Mouse (Mus musculus): ENCODE data around the gene Eed. TPM values are rescaled to one million over a fixed set of nuclear protein-coding genes. Genes with fewer than 3 reads are reported as not detected.

Gene Eed
- total RNA-seq, 1 experiment, result 321 TPM

- Histone ChIP-seq H3K9me3 (ENCODE audit: control insufficient read depth, insufficient read depth, low read depth, low read length) (no peaks in the 10 kb centered on the region), H3K4me1 (ENCODE audit: control insufficient read depth in 2 of 2, insufficient read depth in 2 of 2, low read length in 2 of 2, poor library complexity in 1 of 2) (peaks cover 0 to 2% of the 10 kb centered on the region in 2 experiments; a peak in 1 of 4 replicates), H3K36me3 (ENCODE audit: control insufficient read depth, insufficient read depth, low read length, poor library complexity, severe bottlenecking) (no peaks in the 10 kb centered on the region; the same call in 1 of the 2 replicates), H3K27ac (ENCODE audit: insufficient read depth, low read depth, low read length, poor library complexity, severe bottlenecking) (no peak overlapping the region), H3K4me3 (ENCODE audit: insufficient read depth in 1 of 2, low read depth in 1 of 2, low read length in 2 of 2, poor library complexity in 1 of 2, severe bottlenecking in 1 of 2) (no peak overlapping the region), H3K9ac (ENCODE audit: insufficient read depth, low read depth, low read length, poor library complexity, severe bottlenecking) (no peak overlapping the region)
- TF ChIP-seq MAFK (IDR thresholded peaks at IDR 0.05; ENCODE audit: insufficient read depth, low read depth, low read length), result no peak
- no peak for TF ChIP-seq ZC3H11A (IDR thresholded peaks at IDR 0.05; ENCODE audit: borderline replicate concordance, low read depth, low read length)
- no peak for TF ChIP-seq CHD2 (IDR thresholded peaks at IDR 0.05; ENCODE audit: low read depth, low read length)
- no peak for TF ChIP-seq HCFC1 (IDR thresholded peaks at IDR 0.05; ENCODE audit: borderline replicate concordance, insufficient read depth, low read length)
- no peak for TF ChIP-seq ZNF384 (IDR thresholded peaks at IDR 0.05; ENCODE audit: low read depth, low read length)
- in situ Hi-C loops (cut with MboI; ENCODE audit: low sequenced_read_pairs in 2 of 2, unreplicated experiment in 2 of 2), result no loop called here
- no peak for DNase-seq (ENCODE audit: low read depth, low spot score)
Observed at GRCm38 (mm10) chr7:89912356-89912755, 68.4 kb downstream of the Eed start.

- peaks cover 2 to 4% of the 10 kb centered on the region in 2 experiments; a peak in 1 of 4 replicates for H3K4me1 ChIP-seq (ENCODE audit: control insufficient read depth in 2 of 2, insufficient read depth in 2 of 2, low read length in 2 of 2, poor library complexity in 1 of 2)
- DNase-seq (ENCODE audit: low read depth, low spot score), result no peak
- no peak overlapping the region for H3K4me3 ChIP-seq (ENCODE audit: insufficient read depth in 1 of 2, low read depth in 1 of 2, low read length in 2 of 2, poor library complexity in 1 of 2, severe bottlenecking in 1 of 2)
- in situ Hi-C loops (cut with MboI; ENCODE audit: low sequenced_read_pairs in 2 of 2, unreplicated experiment in 2 of 2), result no loop called here
- no peak overlapping the region for H3K9ac ChIP-seq (ENCODE audit: insufficient read depth, low read depth, low read length, poor library complexity, severe bottlenecking)
- H3K9me3 ChIP-seq (ENCODE audit: control insufficient read depth, insufficient read depth, low read depth, low read length), result no peaks in the 10 kb centered on the region
- TF ChIP-seq HCFC1 (IDR thresholded peaks at IDR 0.05; ENCODE audit: borderline replicate concordance, insufficient read depth, low read length) (no peak), ZNF384 (IDR thresholded peaks at IDR 0.05; ENCODE audit: low read depth, low read length) (no peak), MAFK (IDR thresholded peaks at IDR 0.05; ENCODE audit: insufficient read depth, low read depth, low read length) (no peak), ZC3H11A (IDR thresholded peaks at IDR 0.05; ENCODE audit: borderline replicate concordance, low read depth, low read length) (no peak), CHD2 (IDR thresholded peaks at IDR 0.05; ENCODE audit: low read depth, low read length) (no peak)
- H3K36me3 ChIP-seq (ENCODE audit: control insufficient read depth, insufficient read depth, low read length, poor library complexity, severe bottlenecking), result no peaks in the 10 kb centered on the region; the same call in 1 of the 2 replicates
- H3K27ac ChIP-seq (ENCODE audit: insufficient read depth, low read depth, low read length, poor library complexity, severe bottlenecking), result no peak overlapping the region
Observed at GRCm38 (mm10) chr7:89909711-89910110, 71.1 kb downstream of the Eed start.

GRCm38 (mm10) chr7:89908899-89909621, 71.7 kb downstream of the Eed start:
- in situ Hi-C loops (cut with MboI; ENCODE audit: low sequenced_read_pairs in 2 of 2, unreplicated experiment in 2 of 2), result no loop called here
- H3K4me1 ChIP-seq (ENCODE audit: control insufficient read depth in 2 of 2, insufficient read depth in 2 of 2, low read length in 2 of 2, poor library complexity in 1 of 2), result peaks cover 2 to 6% of the 10 kb centered on the region in 2 experiments; a peak in 1 of 4 replicates
- no peak overlapping the region for H3K9ac ChIP-seq (ENCODE audit: insufficient read depth, low read depth, low read length, poor library complexity, severe bottlenecking)
- TF ChIP-seq CHD2 (IDR thresholded peaks at IDR 0.05; ENCODE audit: low read depth, low read length) (no peak), ZNF384 (IDR thresholded peaks at IDR 0.05; ENCODE audit: low read depth, low read length) (no peak), MAFK (IDR thresholded peaks at IDR 0.05; ENCODE audit: insufficient read depth, low read depth, low read length) (no peak), ZC3H11A (IDR thresholded peaks at IDR 0.05; ENCODE audit: borderline replicate concordance, low read depth, low read length) (no peak), HCFC1 (IDR thresholded peaks at IDR 0.05; ENCODE audit: borderline replicate concordance, insufficient read depth, low read length) (no peak)
- no peaks in the 10 kb centered on the region for H3K36me3 ChIP-seq (ENCODE audit: control insufficient read depth, insufficient read depth, low read length, poor library complexity, severe bottlenecking)
- no peak for DNase-seq (ENCODE audit: low read depth, low spot score)
- no peak overlapping the region for H3K4me3 ChIP-seq (ENCODE audit: insufficient read depth in 1 of 2, low read depth in 1 of 2, low read length in 2 of 2, poor library complexity in 1 of 2, severe bottlenecking in 1 of 2)
- H3K9me3 ChIP-seq (ENCODE audit: control insufficient read depth, insufficient read depth, low read depth, low read length), result no peaks in the 10 kb centered on the region
- no peak overlapping the region for H3K27ac ChIP-seq (ENCODE audit: insufficient read depth, low read depth, low read length, poor library complexity, severe bottlenecking)

- Histone ChIP-seq H3K9ac (ENCODE audit: insufficient read depth, low read depth, low read length, poor library complexity, severe bottlenecking) (no peak overlapping the region), H3K36me3 (ENCODE audit: control insufficient read depth, insufficient read depth, low read length, poor library complexity, severe bottlenecking) (no peaks in the 10 kb centered on the region), H3K4me1 (ENCODE audit: control insufficient read depth in 2 of 2, insufficient read depth in 2 of 2, low read length in 2 of 2, poor library complexity in 1 of 2) (peaks cover 4 to 6% of the 10 kb centered on the region in 2 experiments; a peak in 1 of 4 replicates), H3K4me3 (ENCODE audit: insufficient read depth in 1 of 2, low read depth in 1 of 2, low read length in 2 of 2, poor library complexity in 1 of 2, severe bottlenecking in 1 of 2) (no peak overlapping the region), H3K27ac (ENCODE audit: insufficient read depth, low read depth, low read length, poor library complexity, severe bottlenecking) (no peak overlapping the region), H3K9me3 (ENCODE audit: control insufficient read depth, insufficient read depth, low read depth, low read length) (no peaks in the 10 kb centered on the region)
- TF ChIP-seq ZC3H11A (IDR thresholded peaks at IDR 0.05; ENCODE audit: borderline replicate concordance, low read depth, low read length), result no peak
- in situ Hi-C loops (cut with MboI; ENCODE audit: low sequenced_read_pairs in 2 of 2, unreplicated experiment in 2 of 2), result no loop called here
- no peak for DNase-seq (ENCODE audit: low read depth, low spot score)
Observed at GRCm38 (mm10) chr7:89908421-89908820, 72.4 kb downstream of the Eed start.
